Mouse (Mus musculus) left cerebral cortex, adult 11 months (tissue): ENCODE data around the gene Nemf.

Experiments
- DNase-seq: peaks from one replicate; pipeline ENCODE4 v3.0.0; 2022; ENCODE audit warnings: low spot score

Gene Nemf

DNA sequence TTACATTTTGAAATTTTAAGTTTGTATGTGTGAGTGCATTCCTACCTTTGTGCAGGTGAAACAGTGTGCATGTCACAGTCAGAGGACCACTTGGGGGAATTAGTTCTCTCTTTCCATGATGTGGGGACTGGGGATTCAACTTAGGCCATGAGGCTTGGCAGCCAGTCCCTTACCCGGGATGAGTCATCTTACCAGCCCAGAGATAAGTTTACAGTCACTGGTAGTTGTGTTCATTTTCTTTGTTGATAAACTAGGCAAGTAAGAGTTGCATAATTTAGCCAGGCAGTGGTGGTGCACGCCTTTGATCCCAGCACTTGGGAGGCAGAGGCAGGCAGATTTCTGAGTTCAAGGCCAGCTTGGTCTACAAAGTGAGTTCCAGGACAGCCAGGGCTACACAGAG lies 52.9 kb downstream of the Nemf start:
- no peak for DNase-seq

DNA sequence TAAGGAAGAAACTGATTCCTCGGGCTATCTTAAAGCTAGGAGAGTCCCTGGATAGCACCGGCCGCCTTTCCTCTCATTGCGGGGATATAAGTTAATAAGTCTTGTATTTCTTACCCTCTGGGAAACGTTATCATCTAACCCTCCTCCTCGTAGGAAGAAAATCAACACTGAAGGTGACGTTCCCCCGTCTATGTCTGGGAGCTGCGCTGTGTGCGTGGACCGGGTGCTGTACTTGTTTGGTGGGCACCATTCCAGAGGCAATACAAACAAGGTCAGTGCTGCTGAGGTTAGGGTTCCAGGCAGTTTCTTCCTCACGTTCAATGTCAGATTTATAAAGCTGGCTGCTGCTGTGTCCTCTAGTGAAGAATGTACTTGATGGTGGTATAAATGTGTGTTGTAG lies 54.8 kb downstream of the Nemf start:
- DNase-seq: no peak

GRCm38 (mm10) chr12:69300391-69300790 lies 56.6 kb downstream of the Nemf start:
- DNase-seq: no peak

GRCm38 (mm10) chr12:69299831-69300230 lies 57.1 kb downstream of the Nemf start:
- no peak for DNase-seq

DNA sequence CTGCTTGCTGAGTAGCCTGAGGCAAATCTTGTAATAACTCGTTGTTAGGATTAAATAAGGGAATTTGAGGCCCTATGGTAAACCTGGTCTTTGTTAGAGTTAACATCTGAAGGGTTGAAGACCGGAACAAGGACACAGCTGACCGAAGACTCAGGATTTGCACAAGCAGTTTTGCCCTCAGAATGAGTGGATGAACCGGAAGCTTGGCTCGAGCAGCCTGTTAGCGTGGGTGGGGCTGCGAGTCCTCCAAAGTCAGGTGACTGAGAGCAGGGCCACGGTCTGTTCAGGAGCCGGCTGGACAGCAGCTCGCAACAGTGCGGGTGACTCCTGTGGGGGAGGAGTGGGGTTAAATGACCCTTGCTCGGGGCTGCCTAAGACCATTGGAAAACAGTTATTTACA lies 57.7 kb downstream of the Nemf start:
- DNase-seq: no peak

DNA sequence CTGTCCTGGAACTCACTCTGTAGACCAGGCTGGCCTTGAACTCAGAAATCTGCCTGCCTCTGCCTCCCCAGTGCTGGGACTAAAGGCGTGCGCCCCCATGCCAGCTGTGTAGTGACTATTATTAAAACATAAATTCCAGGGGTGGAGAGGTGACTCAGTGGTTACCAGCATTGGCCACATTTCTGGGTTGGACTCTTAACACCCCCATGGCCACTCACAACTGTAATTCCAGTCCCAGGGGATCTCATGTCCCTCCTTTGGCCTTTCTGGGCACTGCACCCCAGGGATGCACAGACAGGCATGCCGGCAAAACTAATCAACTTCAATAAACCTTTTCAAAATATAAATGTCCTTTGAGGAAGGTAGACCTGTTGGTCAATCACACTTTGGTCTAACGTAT lies 58.7 kb downstream of the Nemf start:
- DNase-seq: no peak

DNA sequence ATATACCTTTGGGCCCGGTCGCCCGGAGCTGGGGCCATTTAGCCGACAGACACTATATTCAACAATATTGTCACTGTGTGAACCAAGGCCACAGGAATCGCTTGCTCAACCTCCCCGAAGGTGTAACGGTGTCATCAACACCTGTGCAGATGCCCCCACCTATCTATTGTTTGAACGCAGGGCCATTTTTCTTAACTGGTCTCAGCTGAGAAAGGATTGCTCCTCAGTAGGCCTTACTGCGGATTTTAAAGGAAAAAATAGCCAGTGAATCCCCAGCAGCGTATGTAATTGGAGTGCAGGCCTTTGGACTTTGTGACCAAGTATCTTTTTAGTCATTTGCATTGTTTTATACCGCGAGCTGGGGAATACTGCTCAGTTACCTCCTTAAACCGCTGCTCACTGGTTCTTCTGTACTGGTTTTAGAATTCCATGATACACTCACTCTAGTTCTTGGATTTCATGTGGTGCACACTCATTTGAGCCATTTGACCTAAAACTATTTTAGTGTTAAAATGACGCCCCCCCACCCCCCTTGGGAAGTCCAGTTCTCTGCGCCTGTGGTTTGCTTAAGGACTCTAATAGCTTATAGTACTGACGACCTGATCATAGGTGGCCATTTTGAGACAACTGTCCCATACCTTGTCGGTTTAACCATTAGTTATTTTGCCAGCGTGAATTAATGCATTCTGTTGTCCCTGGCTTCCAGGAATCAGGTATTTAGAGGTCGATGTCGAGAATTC lies 59.4 kb downstream of the Nemf start:
- DNase-seq: peak; percentile 39

GRCm38 (mm10) chr12:69296511-69297410 lies 60.2 kb downstream of the Nemf start, which contains the start of gene Klhdc2:
Gene Klhdc2, plus strand, starts transcription at chr12:69296681.
- DNase-seq: peak; percentile 87

DNA sequence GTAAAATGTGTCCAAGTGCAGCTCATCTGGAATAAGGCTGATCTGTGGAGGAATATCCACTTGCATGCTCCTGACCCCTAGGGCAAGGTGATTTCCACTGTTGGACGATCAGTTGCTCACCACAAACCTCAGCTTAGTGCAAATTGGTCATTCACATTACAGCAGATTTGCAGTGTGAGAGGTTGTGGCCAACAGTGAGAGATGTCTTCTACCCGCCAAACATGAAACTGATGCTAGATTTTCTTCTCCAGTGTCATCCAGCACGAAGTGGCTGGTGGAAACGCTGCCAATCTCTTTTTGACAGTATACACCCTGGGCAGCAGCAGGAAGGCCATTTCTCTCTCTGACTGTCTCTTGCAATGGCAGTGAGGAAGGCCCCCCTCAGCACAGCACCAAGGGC lies 61.3 kb downstream of the Nemf start:
- no peak for DNase-seq

DNA sequence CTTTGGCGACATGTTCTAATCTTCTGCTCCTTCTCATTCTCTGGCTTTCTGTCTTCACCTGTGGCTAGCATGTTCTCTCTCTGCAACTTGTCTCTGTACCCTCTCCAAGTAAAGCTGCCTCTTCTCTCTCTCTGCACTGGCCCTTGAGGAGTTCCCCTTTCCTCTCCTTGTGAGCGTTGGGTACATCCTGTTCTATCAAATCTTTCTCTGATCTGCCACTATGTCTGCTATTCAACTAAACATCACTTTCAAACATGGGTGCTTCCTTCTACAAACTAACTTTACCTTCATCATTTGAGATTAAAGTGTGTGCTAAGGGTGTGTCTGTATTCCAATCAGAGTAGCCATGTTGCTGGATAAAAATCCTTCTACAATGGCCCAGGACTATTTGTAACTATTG lies 62.0 kb downstream of the Nemf start:
- no peak for DNase-seq

DNA sequence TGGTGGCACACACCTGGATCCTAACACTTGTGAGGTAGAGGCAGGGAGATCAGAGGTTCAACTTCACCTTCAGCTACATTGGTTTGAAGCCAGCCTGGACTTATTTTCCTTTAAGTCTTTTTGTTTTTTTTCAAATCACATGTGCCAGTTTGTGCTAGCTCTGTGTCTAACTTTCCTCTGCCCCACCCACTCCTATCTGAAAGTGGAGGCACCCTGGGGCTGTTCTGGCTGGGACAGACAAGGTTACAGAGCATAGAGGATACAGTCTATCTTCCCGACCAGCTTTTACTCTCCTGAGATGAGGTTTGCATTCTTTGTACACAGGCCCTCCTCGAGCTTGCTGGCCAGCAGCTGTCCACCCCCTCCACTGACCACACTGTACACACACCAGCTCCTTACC lies 63.1 kb downstream of the Nemf start:
- DNase-seq: no peak

DNA sequence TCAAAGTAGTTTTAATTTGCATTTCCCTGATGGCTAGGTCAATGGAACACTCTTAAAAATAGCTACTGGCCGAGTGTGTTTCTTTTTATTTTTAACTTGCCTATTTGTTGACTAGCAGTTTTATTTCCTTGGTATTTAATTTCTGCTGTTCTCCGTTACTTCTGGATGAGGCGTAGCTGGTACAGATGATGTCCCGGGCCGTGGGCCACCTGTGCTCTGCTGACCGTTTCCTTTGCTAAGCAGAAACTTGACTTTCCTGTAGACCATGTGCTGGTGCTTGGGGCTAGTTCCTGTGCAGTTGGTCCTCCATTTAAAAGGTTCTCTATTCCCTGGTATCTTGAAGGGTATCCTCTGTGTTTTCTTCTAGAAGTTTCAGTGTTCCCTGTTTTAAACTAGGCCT lies 64.6 kb downstream of the Nemf start:
- no peak for DNase-seq

- DNase-seq: no peak
Observed at GRCm38 (mm10) chr12:69288699-69289098, 68.3 kb downstream of the Nemf start.

DNA sequence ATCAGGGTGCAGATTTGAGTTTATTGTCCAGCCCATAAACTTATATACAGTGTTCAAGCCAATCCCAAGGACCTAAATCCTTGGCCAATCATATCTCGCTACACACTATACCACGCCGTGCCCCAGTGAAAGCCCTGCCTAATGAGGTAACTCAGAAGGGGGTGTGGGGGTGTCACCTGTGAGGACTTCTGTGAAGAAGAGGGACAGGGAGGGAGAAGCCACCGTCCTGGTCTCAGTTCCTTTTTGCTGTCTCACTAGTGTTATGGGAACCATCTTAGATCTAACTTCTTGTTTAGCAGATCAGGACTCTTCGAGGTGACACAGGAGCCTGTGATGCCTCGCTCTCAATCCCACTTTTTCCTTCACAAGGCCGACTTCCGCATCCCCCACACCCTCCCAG lies 69.4 kb downstream of the Nemf start:
- DNase-seq: no peak

GRCm38 (mm10) chr12:69283146-69283545 lies 73.8 kb downstream of the Nemf start:
- no peak for DNase-seq

DNA sequence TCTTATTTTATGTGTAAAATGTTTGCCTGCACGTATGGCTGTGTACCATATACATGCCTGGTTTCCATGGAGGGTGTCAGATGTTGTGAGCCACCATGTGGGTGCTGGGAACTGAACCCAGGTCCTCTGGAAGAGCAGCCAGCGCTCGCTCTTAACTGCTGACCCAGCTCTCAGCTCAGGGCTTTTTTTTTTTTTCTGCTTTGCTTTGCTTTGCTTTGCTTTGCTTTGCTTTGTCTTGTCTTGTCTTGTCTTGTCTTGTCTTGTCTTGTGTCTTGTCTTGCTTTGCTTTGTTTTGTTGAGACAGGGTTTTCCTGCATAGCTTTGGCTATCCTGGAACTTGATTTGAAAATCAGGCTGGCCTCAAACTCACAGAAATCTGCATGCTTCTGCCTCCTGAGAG lies 76.0 kb downstream of the Nemf start:
- DNase-seq: no peak

- no peak for DNase-seq
Observed at GRCm38 (mm10) chr12:69279931-69280469, 77.0 kb downstream of the Nemf start.

DNA sequence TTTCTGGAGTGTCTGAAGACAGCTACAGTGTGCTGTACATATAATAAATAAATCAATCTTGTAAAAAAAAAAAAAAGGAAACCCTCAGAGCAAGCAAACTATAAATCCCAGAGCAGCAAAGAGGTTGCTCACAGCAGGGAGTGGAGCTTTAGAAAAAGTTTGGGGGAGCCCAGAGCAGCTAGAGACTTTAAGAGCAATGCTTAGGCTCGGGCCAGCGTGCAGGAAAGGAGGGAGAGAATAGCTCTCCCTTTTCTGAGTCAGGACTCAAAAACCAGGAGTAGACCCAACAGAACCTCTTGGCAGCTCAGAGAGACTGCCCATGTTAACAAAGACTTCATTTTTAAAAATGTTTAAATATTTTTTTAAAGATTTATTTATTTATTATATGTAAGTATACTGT lies 88.0 kb downstream of the Nemf start:
- no peak for DNase-seq

DNA sequence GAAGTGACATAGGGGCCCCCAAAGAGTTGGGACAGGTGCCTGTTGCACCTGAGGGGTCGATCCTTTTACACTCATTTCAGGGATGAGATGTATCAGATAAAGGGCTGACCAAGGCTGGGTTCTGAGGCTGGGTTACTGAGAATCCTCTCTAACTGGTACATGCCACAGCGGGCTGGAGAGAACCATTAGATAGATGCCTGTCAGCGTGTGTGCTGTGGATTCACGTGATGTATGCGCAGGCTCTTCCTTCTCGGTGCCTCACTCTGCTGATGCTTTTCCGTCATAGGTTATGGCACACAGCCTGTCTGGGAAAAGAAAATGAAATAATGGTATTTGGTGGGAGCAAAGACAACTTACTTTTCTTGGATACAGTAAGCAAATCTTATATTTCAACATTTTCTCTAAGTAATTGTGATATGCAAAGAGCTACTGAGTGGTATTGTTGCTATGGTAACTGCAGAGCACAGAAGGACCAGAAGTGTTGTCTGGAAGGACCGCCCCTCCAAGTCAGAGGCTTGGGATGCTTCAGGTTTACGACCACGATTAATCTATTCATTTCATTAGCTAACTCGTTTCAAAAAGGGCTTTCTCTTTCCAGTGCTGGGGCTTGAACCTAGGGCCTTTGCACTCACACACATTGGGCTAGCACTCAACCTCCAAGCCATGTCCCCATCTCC lies 88.9 kb downstream of the Nemf start:
- DNase-seq: no peak

DNA sequence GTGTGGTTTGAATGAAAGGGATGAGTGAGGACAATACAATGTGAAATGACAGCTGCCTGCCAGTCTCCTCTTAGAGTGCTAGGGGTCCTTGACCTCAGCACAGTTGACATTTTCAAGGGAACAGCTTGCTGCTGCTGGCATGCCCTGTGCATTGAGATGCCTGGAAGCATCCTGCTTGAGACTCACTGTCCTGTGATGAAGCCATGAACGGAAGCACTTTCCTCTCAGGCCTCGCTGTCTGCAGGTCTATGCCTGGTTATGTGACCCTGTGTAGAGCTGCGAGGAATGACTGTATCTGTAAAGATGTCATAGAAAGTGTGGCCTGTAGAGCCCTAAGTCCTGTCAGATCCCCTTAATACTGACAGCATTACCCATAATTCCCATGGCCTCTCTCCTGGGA lies 91.9 kb downstream of the Nemf start:
- DNase-seq: no peak

DNA sequence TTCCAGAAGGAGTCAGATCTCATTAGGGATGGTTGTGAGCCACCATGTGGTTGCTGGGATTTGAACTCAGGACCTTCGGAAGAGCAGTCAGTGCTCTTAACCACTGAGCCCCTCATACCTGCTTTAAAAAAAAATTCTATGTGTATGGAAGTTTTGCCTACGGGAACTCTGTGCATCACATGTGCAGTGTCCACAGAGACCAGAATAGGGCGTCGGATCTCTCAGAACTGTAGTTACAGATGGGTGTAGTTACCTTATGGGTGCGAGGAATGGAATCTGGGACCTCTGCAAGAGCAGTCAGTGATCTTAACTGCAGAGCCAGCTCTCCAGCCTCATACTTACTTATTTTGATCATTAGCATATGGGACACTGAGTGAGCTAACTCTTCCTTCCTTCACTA lies 94.7 kb downstream of the Nemf start:
- no peak for DNase-seq
